Mouse (Mus musculus): ENCODE data around the gene Fam222b. TPM values are rescaled to one million over a fixed set of nuclear protein-coding genes. Genes with fewer than 3 reads are reported as not detected.

The Fam222b gene
- polyA plus RNA-seq, 1 experiment from 2014 or later: 15.2 TPM

DNA sequence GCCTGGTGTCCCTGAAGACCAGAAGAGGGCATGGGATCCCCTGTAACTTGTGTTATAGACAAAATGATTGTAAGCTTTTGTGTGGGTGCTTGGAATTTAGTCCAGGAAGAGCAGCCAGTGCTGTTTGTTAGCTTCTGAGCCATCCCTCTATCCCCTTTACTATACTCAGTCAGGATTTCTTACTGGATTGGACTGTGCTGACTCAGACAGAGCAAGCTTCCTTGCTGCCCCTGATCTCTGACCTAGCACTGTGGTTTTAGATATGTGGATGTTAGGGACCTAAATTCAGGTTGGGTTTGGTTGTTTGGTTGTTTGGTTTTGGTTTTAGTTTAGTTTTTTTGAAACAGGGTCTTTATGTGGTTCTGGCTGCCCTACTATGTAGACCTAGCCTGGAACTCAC, 24.0 kb downstream of the Fam222b start:
- no peak overlapping the region for H3K27ac ChIP-seq (ENCODE audit: low read length)
- no peaks in the 10 kb centered on the region for H3K36me3 ChIP-seq (ENCODE audit: control insufficient read depth, insufficient read depth, low read length)
- H3K27me3 ChIP-seq (ENCODE audit: control insufficient read depth, insufficient read depth, low read length): no peaks in the 10 kb centered on the region
- no peak for ATAC-seq (ENCODE audit: insufficient number of reproducible peaks, insufficient read depth, low FRiP score, low read depth)
- H3K9ac ChIP-seq (replicated peaks; ENCODE audit: low read depth, low read length): no peak overlapping the region
- no peak overlapping the region for H3K4me3 ChIP-seq (ENCODE audit: low read depth, low read length)
- H3K4me2 ChIP-seq (replicated peaks; ENCODE audit: low read depth, low read length): no peak overlapping the region
- H3K9me3 ChIP-seq (ENCODE audit: control insufficient read depth, low read depth, low read length): no peaks in the 10 kb centered on the region
- peaks cover 11% of the 10 kb centered on the region; the same call in 1 of the 2 replicates for H3K4me1 ChIP-seq (ENCODE audit: control insufficient read depth, insufficient read depth, low read length)

DNA sequence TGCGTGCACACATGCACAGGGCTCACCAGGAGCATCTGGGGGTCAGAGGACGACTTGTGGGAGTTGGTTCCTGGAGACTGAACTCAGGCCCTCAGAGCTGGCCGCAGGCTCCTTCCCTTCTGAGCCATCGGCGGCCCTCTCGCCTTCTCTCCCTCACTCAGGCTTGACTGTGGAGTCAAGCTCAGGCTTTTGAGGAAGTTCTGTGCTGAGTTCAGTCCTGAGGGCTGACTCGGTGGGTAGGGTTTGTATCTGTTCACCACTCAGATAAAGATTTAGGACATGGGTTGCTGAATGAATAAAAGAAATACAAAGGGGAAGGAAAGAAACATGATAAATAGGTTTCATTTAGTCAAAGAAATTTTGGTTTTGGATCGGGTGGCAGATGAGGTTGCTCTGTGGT, 25.4 kb downstream of the Fam222b start:
- H3K4me2 ChIP-seq (replicated peaks; ENCODE audit: low read depth, low read length): no peak overlapping the region
- H3K36me3 ChIP-seq (ENCODE audit: control insufficient read depth, insufficient read depth, low read length): no peaks in the 10 kb centered on the region
- peaks cover 4% of the 10 kb centered on the region; the same call in 1 of the 2 replicates for H3K4me1 ChIP-seq (ENCODE audit: control insufficient read depth, insufficient read depth, low read length)
- no peaks in the 10 kb centered on the region for H3K9me3 ChIP-seq (ENCODE audit: control insufficient read depth, low read depth, low read length)
- no peak for ATAC-seq (ENCODE audit: insufficient number of reproducible peaks, insufficient read depth, low FRiP score, low read depth)
- no peaks in the 10 kb centered on the region for H3K27me3 ChIP-seq (ENCODE audit: control insufficient read depth, insufficient read depth, low read length)
- H3K4me3 ChIP-seq (ENCODE audit: low read depth, low read length): no peak overlapping the region
- WGBS: 78% methylated on average over 8 of the region's 8 CpGs
- H3K9ac ChIP-seq (replicated peaks; ENCODE audit: low read depth, low read length): no peak overlapping the region
- H3K27ac ChIP-seq (ENCODE audit: low read length): no peak overlapping the region

DNA sequence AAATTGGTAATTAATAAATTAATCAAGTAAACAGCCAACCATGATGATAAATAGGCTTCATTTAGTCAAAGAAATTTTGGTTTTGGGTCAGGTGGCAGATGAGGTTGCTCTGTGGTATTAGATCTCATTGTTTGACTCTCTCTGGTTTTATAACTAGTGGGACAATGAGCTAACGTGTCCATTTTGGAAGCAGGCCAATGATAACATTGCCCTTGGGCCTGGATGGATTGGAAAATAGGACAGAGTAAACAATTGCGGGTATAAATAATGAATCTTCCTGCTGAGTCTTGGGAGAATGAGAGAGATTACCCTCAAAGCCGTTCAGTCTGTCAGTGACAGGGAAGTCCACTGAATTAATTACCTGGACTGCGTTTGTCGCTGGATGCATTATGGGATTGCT, 26.7 kb downstream of the Fam222b start:
- Histone ChIP-seq H3K4me2 (replicated peaks; ENCODE audit: low read depth, low read length) (no peak overlapping the region), H3K4me3 (ENCODE audit: low read depth, low read length) (no peak overlapping the region), H3K27ac (ENCODE audit: low read length) (no peak overlapping the region), H3K9ac (replicated peaks; ENCODE audit: low read depth, low read length) (no peak overlapping the region), H3K27me3 (ENCODE audit: control insufficient read depth, insufficient read depth, low read length) (no peaks in the 10 kb centered on the region), H3K4me1 (ENCODE audit: control insufficient read depth, insufficient read depth, low read length) (peaks cover under 1% of the 10 kb centered on the region; the same call in 1 of the 2 replicates), H3K9me3 (ENCODE audit: control insufficient read depth, low read depth, low read length) (no peaks in the 10 kb centered on the region), H3K36me3 (ENCODE audit: control insufficient read depth, insufficient read depth, low read length) (no peaks in the 10 kb centered on the region)
- no peak for ATAC-seq (ENCODE audit: insufficient number of reproducible peaks, insufficient read depth, low FRiP score, low read depth)
- 38% methylated on average over 5 of the region's 5 CpGs for WGBS

DNA sequence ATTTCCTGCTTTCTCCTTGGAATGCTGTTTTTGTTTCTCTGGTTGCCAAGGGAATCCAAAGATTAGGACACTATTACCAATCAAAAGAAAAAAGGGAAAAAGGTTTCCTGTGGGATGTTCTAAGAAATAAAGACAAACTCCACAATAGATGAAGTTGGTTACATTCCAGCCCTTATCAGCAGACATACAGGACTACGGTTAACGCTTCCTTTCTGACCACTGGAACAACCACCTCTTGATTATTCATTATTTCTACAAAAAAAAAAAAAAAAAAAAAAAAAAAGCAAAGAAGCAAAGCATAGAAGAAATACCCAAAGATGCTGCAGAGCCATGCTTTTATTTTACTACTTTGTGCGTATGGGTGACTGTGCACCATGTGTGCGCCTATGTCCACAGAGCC, 28.4 kb downstream of the Fam222b start:
- Histone ChIP-seq H3K9me3 (ENCODE audit: control insufficient read depth, low read depth, low read length) (no peaks in the 10 kb centered on the region), H3K27ac (ENCODE audit: low read length) (no peak overlapping the region), H3K36me3 (ENCODE audit: control insufficient read depth, insufficient read depth, low read length) (no peaks in the 10 kb centered on the region), H3K4me1 (ENCODE audit: control insufficient read depth, insufficient read depth, low read length) (no peaks in the 10 kb centered on the region), H3K4me2 (replicated peaks; ENCODE audit: low read depth, low read length) (no peak overlapping the region), H3K27me3 (ENCODE audit: control insufficient read depth, insufficient read depth, low read length) (no peaks in the 10 kb centered on the region), H3K9ac (replicated peaks; ENCODE audit: low read depth, low read length) (no peak overlapping the region), H3K4me3 (ENCODE audit: low read depth, low read length) (no peak overlapping the region)
- 91% methylated on average over 4 of the region's 4 CpGs for WGBS
- no peak for ATAC-seq (ENCODE audit: insufficient number of reproducible peaks, insufficient read depth, low FRiP score, low read depth)

DNA sequence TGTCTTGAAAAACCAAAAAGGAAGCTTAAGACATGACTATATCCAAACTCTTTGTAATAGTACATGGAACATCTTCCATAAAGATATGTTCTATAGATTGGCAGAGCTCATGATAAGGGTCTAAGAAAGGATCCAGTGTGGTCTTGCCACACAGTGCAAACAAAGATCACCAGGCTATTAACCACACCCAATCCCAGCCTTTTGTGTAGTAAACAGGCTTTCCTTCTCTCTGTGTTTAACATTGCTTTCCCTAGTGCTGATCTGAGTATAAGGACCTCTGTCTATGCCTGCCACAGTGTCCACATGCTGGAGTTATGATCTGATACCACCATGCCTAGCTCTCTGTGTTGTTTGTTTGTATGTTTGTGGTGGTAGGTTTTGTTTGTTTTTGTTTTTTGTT, 29.3 kb downstream of the Fam222b start:
- H3K27ac ChIP-seq (ENCODE audit: low read length): no peak overlapping the region
- H3K4me1 ChIP-seq (ENCODE audit: control insufficient read depth, insufficient read depth, low read length): no peaks in the 10 kb centered on the region
- no peaks in the 10 kb centered on the region for H3K27me3 ChIP-seq (ENCODE audit: control insufficient read depth, insufficient read depth, low read length)
- no peak overlapping the region for H3K4me2 ChIP-seq (replicated peaks; ENCODE audit: low read depth, low read length)
- H3K9me3 ChIP-seq (ENCODE audit: control insufficient read depth, low read depth, low read length): no peaks in the 10 kb centered on the region
- no peak for ATAC-seq (ENCODE audit: insufficient number of reproducible peaks, insufficient read depth, low FRiP score, low read depth)
- no peak overlapping the region for H3K9ac ChIP-seq (replicated peaks; ENCODE audit: low read depth, low read length)
- no peaks in the 10 kb centered on the region for H3K36me3 ChIP-seq (ENCODE audit: control insufficient read depth, insufficient read depth, low read length)
- no peak overlapping the region for H3K4me3 ChIP-seq (ENCODE audit: low read depth, low read length)

DNA sequence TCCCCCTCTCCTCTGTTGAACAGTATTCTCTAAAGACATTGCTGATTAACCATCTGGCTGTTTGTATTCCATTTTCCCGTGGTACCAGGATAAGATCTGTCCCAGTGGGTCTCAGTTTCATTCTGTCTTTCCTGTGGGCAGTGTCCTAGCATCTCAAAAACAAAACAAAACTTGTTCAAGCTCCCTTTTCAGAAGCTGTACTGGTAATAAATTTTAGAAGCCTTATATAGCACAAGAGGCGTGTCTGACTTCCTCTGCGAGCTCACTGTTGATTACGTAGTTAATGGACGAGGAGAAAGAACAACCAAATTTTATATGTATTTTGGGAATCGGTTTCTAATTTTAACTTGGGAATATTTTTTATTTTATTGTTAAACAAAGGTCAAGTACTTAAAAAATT, 31.2 kb downstream of the Fam222b start:
- Histone ChIP-seq H3K4me1 (ENCODE audit: control insufficient read depth, insufficient read depth, low read length) (no peaks in the 10 kb centered on the region), H3K36me3 (ENCODE audit: control insufficient read depth, insufficient read depth, low read length) (no peaks in the 10 kb centered on the region), H3K27ac (ENCODE audit: low read length) (no peak overlapping the region), H3K9ac (replicated peaks; ENCODE audit: low read depth, low read length) (no peak overlapping the region), H3K9me3 (ENCODE audit: control insufficient read depth, low read depth, low read length) (no peaks in the 10 kb centered on the region), H3K27me3 (ENCODE audit: control insufficient read depth, insufficient read depth, low read length) (no peaks in the 10 kb centered on the region), H3K4me3 (ENCODE audit: low read depth, low read length) (no peak overlapping the region), H3K4me2 (replicated peaks; ENCODE audit: low read depth, low read length) (no peak overlapping the region)
- 74% methylated on average over 6 of the region's 6 CpGs for WGBS
- ATAC-seq (ENCODE audit: insufficient number of reproducible peaks, insufficient read depth, low FRiP score, low read depth): no peak

DNA sequence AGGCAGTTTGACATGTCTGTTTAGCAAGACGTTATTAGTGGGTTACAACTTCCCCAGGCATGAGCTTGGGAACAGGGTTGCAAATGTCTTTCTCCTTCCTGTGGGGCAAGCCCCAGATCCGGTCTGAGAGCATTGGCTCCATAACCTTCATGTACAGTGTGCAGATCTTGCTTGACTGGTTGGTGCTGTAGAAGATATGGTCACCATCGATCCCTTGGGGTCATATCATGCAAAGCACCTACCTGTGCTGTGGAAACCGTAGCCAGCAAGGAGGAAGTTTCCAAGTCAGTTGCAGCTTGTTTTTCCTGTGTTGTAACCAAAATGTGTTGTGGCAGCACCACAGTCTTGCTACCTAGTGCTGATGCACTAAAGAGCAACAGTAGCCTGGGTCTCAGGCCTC, 32.3 kb downstream of the Fam222b start:
- WGBS: 73% methylated on average over 4 of the region's 4 CpGs
- no peak for ATAC-seq (ENCODE audit: insufficient number of reproducible peaks, insufficient read depth, low FRiP score, low read depth)
- Histone ChIP-seq H3K27ac (ENCODE audit: low read length) (no peak overlapping the region), H3K9ac (replicated peaks; ENCODE audit: low read depth, low read length) (no peak overlapping the region), H3K4me1 (ENCODE audit: control insufficient read depth, insufficient read depth, low read length) (no peaks in the 10 kb centered on the region), H3K4me3 (ENCODE audit: low read depth, low read length) (no peak overlapping the region), H3K9me3 (ENCODE audit: control insufficient read depth, low read depth, low read length) (no peaks in the 10 kb centered on the region), H3K4me2 (replicated peaks; ENCODE audit: low read depth, low read length) (no peak overlapping the region), H3K36me3 (ENCODE audit: control insufficient read depth, insufficient read depth, low read length) (no peaks in the 10 kb centered on the region), H3K27me3 (ENCODE audit: control insufficient read depth, insufficient read depth, low read length) (no peaks in the 10 kb centered on the region)

DNA sequence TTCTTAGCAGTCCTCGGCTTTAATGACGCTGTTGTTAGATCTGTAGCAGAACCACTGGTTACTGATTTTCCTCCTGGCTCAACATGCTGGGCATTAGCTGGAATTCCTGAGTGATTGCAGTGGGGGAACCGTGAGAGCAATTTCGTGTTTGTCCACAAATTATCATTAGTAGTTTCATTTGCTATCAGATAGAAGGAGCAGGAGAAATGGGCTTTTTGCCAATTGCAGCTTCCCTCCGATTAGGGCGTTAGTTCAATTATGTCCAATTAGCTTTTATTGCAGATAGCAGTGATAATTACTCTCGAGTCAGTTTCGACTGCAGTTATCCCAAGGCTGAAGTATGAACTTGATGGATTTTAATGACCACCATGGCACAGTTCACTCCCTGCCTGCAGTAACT, 35.0 kb downstream of the Fam222b start:
- Histone ChIP-seq H3K4me2 (replicated peaks; ENCODE audit: low read depth, low read length) (no peak overlapping the region), H3K4me3 (ENCODE audit: low read depth, low read length) (no peak overlapping the region), H3K9ac (replicated peaks; ENCODE audit: low read depth, low read length) (no peak overlapping the region), H3K27ac (ENCODE audit: low read length) (no peak overlapping the region), H3K36me3 (ENCODE audit: control insufficient read depth, insufficient read depth, low read length) (no peaks in the 10 kb centered on the region), H3K4me1 (ENCODE audit: control insufficient read depth, insufficient read depth, low read length) (no peaks in the 10 kb centered on the region), H3K27me3 (ENCODE audit: control insufficient read depth, insufficient read depth, low read length) (no peaks in the 10 kb centered on the region), H3K9me3 (ENCODE audit: control insufficient read depth, low read depth, low read length) (no peaks in the 10 kb centered on the region)
- WGBS: 78% methylated on average over 8 of the region's 8 CpGs
- no peak for ATAC-seq (ENCODE audit: insufficient number of reproducible peaks, insufficient read depth, low FRiP score, low read depth)

DNA sequence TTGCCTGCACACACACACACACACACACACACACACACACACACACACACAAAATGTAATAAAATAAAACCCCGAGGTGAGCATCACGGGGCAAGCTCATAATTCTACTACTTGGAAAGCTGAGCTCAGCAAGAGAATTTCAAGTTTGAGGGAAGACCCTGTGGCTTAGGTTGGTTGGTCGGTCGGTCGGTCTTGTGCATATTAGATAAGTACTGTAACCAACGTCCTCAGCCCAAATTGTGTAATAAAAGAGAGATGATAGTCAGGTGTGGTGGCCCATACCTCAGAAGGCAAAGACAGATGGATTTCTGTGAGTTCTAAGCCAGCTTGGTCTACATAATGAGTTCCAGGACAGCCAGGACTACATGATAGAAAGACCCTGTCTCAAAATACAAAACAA, 39.5 kb downstream of the Fam222b start:
- Histone ChIP-seq H3K27me3 (ENCODE audit: control insufficient read depth, insufficient read depth, low read length) (no peaks in the 10 kb centered on the region), H3K4me1 (ENCODE audit: control insufficient read depth, insufficient read depth, low read length) (no peaks in the 10 kb centered on the region), H3K9me3 (ENCODE audit: control insufficient read depth, low read depth, low read length) (no peaks in the 10 kb centered on the region), H3K27ac (ENCODE audit: low read length) (no peak overlapping the region), H3K4me2 (replicated peaks; ENCODE audit: low read depth, low read length) (no peak overlapping the region), H3K4me3 (ENCODE audit: low read depth, low read length) (no peak overlapping the region), H3K9ac (replicated peaks; ENCODE audit: low read depth, low read length) (no peak overlapping the region), H3K36me3 (ENCODE audit: control insufficient read depth, insufficient read depth, low read length) (no peaks in the 10 kb centered on the region)
- 85% methylated on average over 6 of the region's 6 CpGs for WGBS
- no peak for ATAC-seq (ENCODE audit: insufficient number of reproducible peaks, insufficient read depth, low FRiP score, low read depth)

Data from stomach, embryonic 14.5 days (tissue).